Mouse (Mus musculus) heart, postnatal 0 days (tissue): ENCODE data around the gene Cdk6. TPM values are rescaled to one million over a fixed set of nuclear protein-coding genes. Genes with fewer than 3 reads are reported as not detected.
"Not testable (repeated sequence)": the region's sequence is repeated elsewhere in the genome, so short reads cannot be mapped to it uniquely, and the experiment has no call there.

ENCODE experiments used
- ATAC-seq: fragments of 200-750 bp; cut with Nextera tagmentation; 2 replicates; pipeline ENCODE4 v1.8.0; 2017; ENCODE audit warnings: low read depth, moderate number of reproducible peaks, moderate library complexity; ENCODE audit not compliant: insufficient read depth
- DNase-seq: peaks from one replicate; pipeline ENCODE4 v3.0.0-alpha.2; 2016; ENCODE audit warnings: low spot score
- H3K27ac ChIP-seq: fragments of 300-500 bp; sonication (generic); 2 replicates; pipeline ENCODE4 v1.5.1; 2014; ENCODE audit warnings: low read depth, mild to moderate bottlenecking
- H3K27me3 ChIP-seq: fragments of 300-500 bp; sonication (generic); 2 replicates; pipeline ENCODE4 v1.6.1; 2014; ENCODE audit warnings: low read length, mixed read lengths; ENCODE audit not compliant: control insufficient read depth, insufficient read depth
- H3K36me3 ChIP-seq: fragments of 300-500 bp; sonication (generic); replicated peaks from 2 replicates; pipeline ENCODE4 v1.6.1; 2014; ENCODE audit warnings: low read length, mixed read lengths; ENCODE audit not compliant: control insufficient read depth, insufficient read depth
- H3K4me1 ChIP-seq: fragments of 300-500 bp; sonication (generic); 2 replicates; pipeline ENCODE4 v1.6.1; 2014; ENCODE audit warnings: antibody characterized with exemption; ENCODE audit not compliant: control insufficient read depth, insufficient read depth
- H3K4me2 ChIP-seq: fragments of 300-500 bp; sonication (generic); 2 replicates; pipeline ENCODE4 v1.6.1; 2014; ENCODE audit warnings: low read depth, mild to moderate bottlenecking, low read length, moderate library complexity
- H3K4me3 ChIP-seq: fragments of 300-500 bp; sonication (generic); 2 replicates; pipeline ENCODE4 v1.5.1; 2014; ENCODE audit warnings: low read depth, low read length
- H3K9ac ChIP-seq: fragments of 300-500 bp; sonication (generic); replicated peaks from 2 replicates; pipeline ENCODE4 v1.6.1; 2014; ENCODE audit warnings: low read depth, low read length, mixed read lengths
- H3K9me3 ChIP-seq: fragments of 300-500 bp; sonication (generic); replicated peaks from 2 replicates; pipeline ENCODE4 v1.6.1; 2016; ENCODE audit warnings: low read length; ENCODE audit not compliant: control insufficient read depth
- CTCF ChIP-seq: IDR thresholded peaks from 2 replicates; pipeline ENCODE4 v1.5.1; 2016; ENCODE audit warnings: antibody characterized with exemption, control low read depth, low read depth
- EP300 ChIP-seq: IDR thresholded peaks from 2 replicates; pipeline ENCODE4 v1.6.1; 2016; ENCODE audit warnings: antibody characterized with exemption, low read depth
- WGBS: fragments of 180-500 bp; shearing (Covaris S2); extraction: QIAGEN DNeasy Blood & Tissue Kit; methylation state at CpG from one replicate; pipeline ENCODE4 v1.1.7; 2014; 5-methylcytosine and 5-hydroxymethylcytosine counted together
- polyA plus RNA-seq: library from polyadenylated mRNA; unstranded; fragments of >200 nt; fragmentation: Nextera tagmentation; extraction: Ambion mirVana; gene quantifications from 2 replicates; pipeline ENCODE4 v1.2.1, GENCODE M21; 2015
- total RNA-seq: library from RNA; depleted of rRNA; stranded (reverse); fragments of >200 nt; gene quantifications from 2 replicates; pipeline ENCODE4 v1.2.3, GENCODE M21; 2014; ENCODE audit warnings: low replicate concordance

The Cdk6 gene
- total and polyA plus RNA-seq, 2 experiments from 2014 or later = 19.2 to 43.0 TPM

- Histone ChIP-seq H3K4me1 (no peaks in the 10 kb centered on the region), H3K9me3 (no peaks in the 10 kb centered on the region), H3K4me3 (no peak overlapping the region), H3K36me3 (no peaks in the 10 kb centered on the region), H3K9ac (no peak overlapping the region), H3K27me3 (no peaks in the 10 kb centered on the region), H3K4me2 (no peak overlapping the region), H3K27ac (no peak overlapping the region)
- no peak for DNase-seq
- no peak for ATAC-seq
- 77% methylated on average over 1 of the region's 1 CpGs for WGBS
- TF ChIP-seq CTCF = no peak
- no peak for TF ChIP-seq EP300
These were observed 35.1 kb upstream of the Cdk6 start for GRCm38 (mm10) chr5:3306146-3306545.

- ATAC-seq = no peak
- TF ChIP-seq CTCF (no peak), EP300 (no peak)
These were observed 32.2 kb upstream of the Cdk6 start for GRCm38 (mm10) chr5:3309122-3309521.

GRCm38 (mm10) chr5:3309587-3309986, 31.7 kb upstream of the Cdk6 start:
- TF ChIP-seq CTCF = no peak
- no peak for TF ChIP-seq EP300
- Histone ChIP-seq H3K4me3 (no peak overlapping the region), H3K27ac (no peak overlapping the region), H3K27me3 (no peaks in the 10 kb centered on the region), H3K4me1 (no peaks in the 10 kb centered on the region), H3K36me3 (no peaks in the 10 kb centered on the region), H3K4me2 (no peak overlapping the region), H3K9me3 (no peaks in the 10 kb centered on the region), H3K9ac (no peak overlapping the region)
- ATAC-seq (no peak), DNase-seq (no peak)
- WGBS = 80% methylated on average over 1 of the region's 1 CpGs

More at GRCm38 (mm10) chr5:3309122-3309521, 32.2 kb upstream of the Cdk6 start:
- H3K27me3 ChIP-seq = no peaks in the 10 kb centered on the region
- no peaks in the 10 kb centered on the region for H3K36me3 ChIP-seq
- no peak overlapping the region for H3K27ac ChIP-seq
- no peak for DNase-seq
- no peak overlapping the region for H3K9ac ChIP-seq
- H3K9me3 ChIP-seq = no peaks in the 10 kb centered on the region
- no peaks in the 10 kb centered on the region for H3K4me1 ChIP-seq
- H3K4me2 ChIP-seq = no peak overlapping the region
- H3K4me3 ChIP-seq = no peak overlapping the region

GRCm38 (mm10) chr5:3311156-3311555, 30.1 kb upstream of the Cdk6 start:
- not testable (repeated sequence) for H3K27ac ChIP-seq, H3K27me3 ChIP-seq, H3K4me3 ChIP-seq, H3K4me1 ChIP-seq, H3K9ac ChIP-seq, DNase-seq, H3K9me3 ChIP-seq, ATAC-seq, H3K4me2 ChIP-seq, H3K36me3 ChIP-seq
- WGBS = 75% methylated on average over 7 of the region's 7 CpGs

- H3K9me3 ChIP-seq, H3K4me1 ChIP-seq, H3K27me3 ChIP-seq, H3K27ac ChIP-seq, ATAC-seq, H3K4me3 ChIP-seq, H3K9ac ChIP-seq, H3K36me3 ChIP-seq, H3K4me2 ChIP-seq, DNase-seq: not testable (repeated sequence)
- 73% methylated on average over 5 of the region's 5 CpGs for WGBS
These were observed 23.6 kb upstream of the Cdk6 start for GRCm38 (mm10) chr5:3317724-3318123.

GRCm38 (mm10) chr5:3320225-3320624, 21.1 kb upstream of the Cdk6 start:
- WGBS = 39% methylated on average over 1 of the region's 1 CpGs

More at GRCm38 (mm10) chr5:3320225-3320624, 21.1 kb upstream of the Cdk6 start:
- Histone ChIP-seq H3K4me1 (no peaks in the 10 kb centered on the region), H3K36me3 (no peaks in the 10 kb centered on the region), H3K9ac (no peak overlapping the region), H3K4me2 (no peak overlapping the region), H3K27me3 (no peaks in the 10 kb centered on the region), H3K4me3 (no peak overlapping the region), H3K9me3 (no peaks in the 10 kb centered on the region), H3K27ac (no peak overlapping the region)
- DNase-seq (no peak), ATAC-seq (no peak)
- TF ChIP-seq EP300 = no peak
- TF ChIP-seq CTCF = no peak
